Mouse (Mus musculus): ENCODE data around the gene Izumo1. TPM values are rescaled to one million over a fixed set of nuclear protein-coding genes. Genes with fewer than 3 reads are reported as not detected.

Izumo1 gene
- polyA plus RNA-seq (2015; fragmentation: Nextera tagmentation; extraction: Ambion mirVana), result 0.17 TPM in 1 of 2 replicates, not detected in the other

GRCm38 (mm10) chr7:45621443-45621842 is at the start of gene Izumo1:
Gene Izumo1 (plus strand): TSS chr7:45621811.

DNA sequence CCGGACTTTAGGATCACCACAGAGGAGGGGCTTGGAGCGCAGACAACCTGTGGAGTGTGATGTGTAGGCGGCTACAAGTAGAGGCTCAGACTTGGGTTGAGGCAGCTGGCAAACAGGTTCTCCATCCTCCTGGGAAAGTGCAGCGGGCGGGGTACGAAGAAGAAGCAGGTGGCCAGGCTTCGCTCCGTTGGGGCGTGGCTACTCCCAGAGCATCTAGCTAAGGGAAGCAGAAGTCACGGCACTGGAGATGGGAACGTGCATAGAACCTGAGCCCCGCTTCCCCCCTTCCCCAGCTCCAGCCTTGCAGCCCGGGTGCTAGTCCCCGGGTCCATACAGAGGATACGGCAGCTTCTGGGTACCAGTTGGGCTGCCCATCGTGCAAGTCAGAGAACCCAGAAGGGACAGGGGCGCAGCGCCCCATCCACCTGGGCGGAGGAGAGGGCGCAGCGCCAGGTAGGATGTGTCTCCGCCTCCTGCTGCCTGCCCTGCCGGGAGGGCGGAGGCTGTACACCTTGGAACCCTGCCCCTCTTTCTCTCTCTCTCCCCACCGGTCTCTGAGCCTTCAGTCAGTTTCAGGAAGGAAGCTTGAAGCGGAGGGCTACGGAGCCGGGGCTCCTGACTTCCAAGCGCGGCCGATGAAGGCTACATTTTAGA is 4.4 kb upstream of the Izumo1 start, which contains the start of gene Fut1:
Gene Fut1, plus strand, starts transcription at position 248 of the 654 bp plus-strand sequence.

DNA sequence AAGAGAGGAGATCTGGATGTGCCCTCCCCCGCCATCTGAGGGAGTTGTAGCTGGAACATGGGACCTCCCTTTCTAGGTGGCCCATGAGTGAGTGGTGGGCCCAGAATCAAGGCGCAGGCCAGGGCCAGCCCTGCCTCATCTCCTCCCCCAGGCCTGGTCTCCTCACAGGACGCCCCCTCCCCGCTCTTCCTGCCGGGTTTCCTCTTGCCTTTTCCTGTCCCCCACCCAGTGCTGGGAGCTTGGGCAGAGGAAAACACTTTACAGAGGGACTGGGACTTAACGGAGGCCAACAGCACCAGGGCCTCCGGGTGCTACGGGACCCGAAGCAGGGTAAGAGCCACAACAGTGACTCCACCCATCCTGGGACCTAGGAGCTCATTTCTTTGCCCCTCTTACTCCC is 5.7 kb downstream of the Izumo1 start, which contains the start of gene Rasip1:
Gene Rasip1, plus strand, starts transcription at position 228 of the 400 bp plus-strand sequence.

DNA sequence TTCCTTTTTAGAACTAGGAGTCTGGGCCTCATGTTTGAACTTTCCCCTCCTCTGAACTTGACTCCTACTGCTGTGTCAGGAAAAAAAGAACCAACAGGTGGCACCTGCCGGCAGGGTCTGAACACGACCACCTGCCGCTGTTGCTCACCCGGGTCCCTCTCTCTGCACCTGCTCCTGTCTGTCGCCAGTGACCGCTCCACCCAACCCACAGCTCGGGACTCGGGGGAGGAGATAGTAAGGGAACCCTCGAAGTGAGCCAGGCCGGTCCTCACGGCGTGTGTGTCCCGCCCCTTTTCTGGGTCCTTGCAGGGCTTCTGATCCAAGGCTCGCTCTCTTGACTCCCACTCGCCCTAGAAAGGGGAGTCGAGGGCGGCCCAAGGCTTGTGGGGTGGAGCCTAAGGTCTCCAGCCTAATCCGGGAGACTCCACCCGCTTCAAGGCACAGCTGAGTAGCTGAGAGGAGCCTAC is 18.0 kb downstream of the Izumo1 start, which contains the start of gene Mamstr:
Gene Mamstr, plus strand, starts transcription at position 417 of the 467 bp plus-strand sequence.

DNA sequence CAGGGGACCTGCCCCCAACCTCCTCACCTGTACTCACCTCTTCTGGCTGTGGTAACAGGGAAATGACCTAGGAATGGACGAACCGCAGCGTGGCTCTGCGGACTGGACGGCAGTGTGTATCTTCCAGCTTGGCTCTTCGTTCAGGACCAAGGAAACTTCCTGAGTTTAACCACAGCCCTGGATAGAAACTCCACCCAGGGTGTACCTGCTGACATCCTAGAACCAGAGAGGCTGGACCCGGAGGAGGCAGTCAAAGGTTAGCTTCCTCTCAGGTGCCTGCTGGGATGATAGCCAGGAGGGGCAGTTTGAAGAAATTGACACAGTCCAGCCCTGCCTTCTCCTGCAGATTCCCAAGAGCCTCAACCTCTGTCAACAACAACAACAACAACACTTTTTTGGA is 44.5 kb downstream of the Izumo1 start, which contains the start of gene Fut2:
Gene Fut2, minus strand, starts transcription at position 234 of the 400 bp plus-strand sequence.

Other genes with a start within 250 kb of the Izumo1 start
- 81.3 and 94.3 TPM in 2 replicates for gene Snrnp70, start 226.1 kb upstream of the Izumo1 start, polyA plus RNA-seq (2015; fragmentation: Nextera tagmentation; extraction: Ambion mirVana)
- gene Kcna7, start 216.2 kb upstream of the Izumo1 start, polyA plus RNA-seq (2015; fragmentation: Nextera tagmentation; extraction: Ambion mirVana), result 0.28 TPM in 1 of 2 replicates, not detected in the other
- 3.9 and 4.3 TPM in 2 replicates for gene Ntf5, start 208.1 kb upstream of the Izumo1 start, polyA plus RNA-seq (2015; fragmentation: Nextera tagmentation; extraction: Ambion mirVana)
- gene Lhb, start 201.0 kb upstream of the Izumo1 start, polyA plus RNA-seq (2015; fragmentation: Nextera tagmentation; extraction: Ambion mirVana), result not detected in 2 replicates
- gene Gys1, start 187.0 kb upstream of the Izumo1 start, polyA plus RNA-seq (2015; fragmentation: Nextera tagmentation; extraction: Ambion mirVana), result 58.4 and 71.6 TPM in 2 replicates
- 42.6 and 47.1 TPM in 2 replicates for gene Ruvbl2, start 183.7 kb upstream of the Izumo1 start, polyA plus RNA-seq (2015; fragmentation: Nextera tagmentation; extraction: Ambion mirVana)
- gene Ftl1, start 161.9 kb upstream of the Izumo1 start, polyA plus RNA-seq (2015; fragmentation: Nextera tagmentation; extraction: Ambion mirVana), result 3,306 and 5,466 TPM in 2 replicates
- gene Bax, start 154.9 kb upstream of the Izumo1 start, polyA plus RNA-seq (2015; fragmentation: Nextera tagmentation; extraction: Ambion mirVana), result 169 and 185 TPM in 2 replicates
- gene Tulp2, start 139.9 kb upstream of the Izumo1 start, polyA plus RNA-seq (2015; fragmentation: Nextera tagmentation; extraction: Ambion mirVana), result 0.48 and 0.69 TPM in 2 replicates
- not detected in 2 replicates for gene Gm45808, start 135.0 kb upstream of the Izumo1 start, polyA plus RNA-seq (2015; fragmentation: Nextera tagmentation; extraction: Ambion mirVana)
- 2.6 and 3.0 TPM in 2 replicates for gene Dhdh, start 133.0 kb upstream of the Izumo1 start, polyA plus RNA-seq (2015; fragmentation: Nextera tagmentation; extraction: Ambion mirVana)
- 170 and 174 TPM in 2 replicates for gene Nucb1, start 111.4 kb upstream of the Izumo1 start, polyA plus RNA-seq (2015; fragmentation: Nextera tagmentation; extraction: Ambion mirVana)
- gene Ppp1r15a, start 95.5 kb upstream of the Izumo1 start, polyA plus RNA-seq (2015; fragmentation: Nextera tagmentation; extraction: Ambion mirVana), result 18.5 and 26.0 TPM in 2 replicates
- 2.5 and 2.8 TPM in 2 replicates for gene Plekha4, start 95.5 kb upstream of the Izumo1 start, polyA plus RNA-seq (2015; fragmentation: Nextera tagmentation; extraction: Ambion mirVana)
- 15.2 and 15.7 TPM in 2 replicates for gene Hsd17b14, start 66.9 kb upstream of the Izumo1 start, polyA plus RNA-seq (2015; fragmentation: Nextera tagmentation; extraction: Ambion mirVana)
- gene Bcat2, start 51.7 kb upstream of the Izumo1 start, polyA plus RNA-seq (2015; fragmentation: Nextera tagmentation; extraction: Ambion mirVana), result 28.3 TPM in 2 replicates
- 0.17 and 0.23 TPM in 2 replicates for gene Fgf21, start 6.3 kb upstream of the Izumo1 start, polyA plus RNA-seq (2015; fragmentation: Nextera tagmentation; extraction: Ambion mirVana)
- gene Fut1, start 4.5 kb upstream of the Izumo1 start, polyA plus RNA-seq (2015; fragmentation: Nextera tagmentation; extraction: Ambion mirVana), result not detected in 2 replicates
- 3.9 and 4.1 TPM in 2 replicates for gene Rasip1, start 5.7 kb downstream of the Izumo1 start, polyA plus RNA-seq (2015; fragmentation: Nextera tagmentation; extraction: Ambion mirVana)
- 4.6 and 5.5 TPM in 2 replicates for gene Mamstr, start 18.2 kb downstream of the Izumo1 start, polyA plus RNA-seq (2015; fragmentation: Nextera tagmentation; extraction: Ambion mirVana)
- 2.7 and 2.9 TPM in 2 replicates for gene Fut2, start 44.6 kb downstream of the Izumo1 start, polyA plus RNA-seq (2015; fragmentation: Nextera tagmentation; extraction: Ambion mirVana)
- gene Ntn5, start 62.2 kb downstream of the Izumo1 start, polyA plus RNA-seq (2015; fragmentation: Nextera tagmentation; extraction: Ambion mirVana), result not detected in 2 replicates
- gene Sec1, start 72.6 kb downstream of the Izumo1 start, polyA plus RNA-seq (2015; fragmentation: Nextera tagmentation; extraction: Ambion mirVana), result 0.10 TPM in 1 of 2 replicates, not detected in the other
- gene Car11, start 78.0 kb downstream of the Izumo1 start, polyA plus RNA-seq (2015; fragmentation: Nextera tagmentation; extraction: Ambion mirVana), result 3.4 and 4.0 TPM in 2 replicates
- gene Dbp, start 83.3 kb downstream of the Izumo1 start, polyA plus RNA-seq (2015; fragmentation: Nextera tagmentation; extraction: Ambion mirVana), result 4.3 and 5.1 TPM in 2 replicates
- 683 and 783 TPM in 2 replicates for gene Rpl18, start 93.6 kb downstream of the Izumo1 start, polyA plus RNA-seq (2015; fragmentation: Nextera tagmentation; extraction: Ambion mirVana)
- gene Sphk2, start 96.2 kb downstream of the Izumo1 start, polyA plus RNA-seq (2015; fragmentation: Nextera tagmentation; extraction: Ambion mirVana), result 15.2 and 16.7 TPM in 2 replicates
- gene Fam83e, start 99.4 kb downstream of the Izumo1 start, polyA plus RNA-seq (2015; fragmentation: Nextera tagmentation; extraction: Ambion mirVana), result 0.64 and 0.82 TPM in 2 replicates
- gene Spaca4, start 104.0 kb downstream of the Izumo1 start, polyA plus RNA-seq (2015; fragmentation: Nextera tagmentation; extraction: Ambion mirVana), result not detected in 2 replicates
- gene Lmtk3, start 161.9 kb downstream of the Izumo1 start, polyA plus RNA-seq (2015; fragmentation: Nextera tagmentation; extraction: Ambion mirVana), result 0.10 and 0.21 TPM in 2 replicates
- gene Sult2b1, start 162.9 kb downstream of the Izumo1 start, polyA plus RNA-seq (2015; fragmentation: Nextera tagmentation; extraction: Ambion mirVana), result 0.40 and 0.69 TPM in 2 replicates
- 49.2 and 49.5 TPM in 2 replicates for gene Cyth2, start 192.8 kb downstream of the Izumo1 start, polyA plus RNA-seq (2015; fragmentation: Nextera tagmentation; extraction: Ambion mirVana)
- gene Kcnj14, start 203.0 kb downstream of the Izumo1 start, polyA plus RNA-seq (2015; fragmentation: Nextera tagmentation; extraction: Ambion mirVana), result 0.16 and 0.28 TPM in 2 replicates
- 27.8 and 30.1 TPM in 2 replicates for gene Grwd1, start 209.1 kb downstream of the Izumo1 start, polyA plus RNA-seq (2015; fragmentation: Nextera tagmentation; extraction: Ambion mirVana)